Mouse (Mus musculus) heart, embryonic 13.5 days (tissue): Measurements from ENCODE around the gene Npw. TPM values are rescaled to one million over a fixed set of nuclear protein-coding genes. Genes with fewer than 3 reads are reported as not detected.

Experiments
- ATAC-seq: fragments of 200-750 bp; cut with Nextera tagmentation; 2 replicates; pipeline ENCODE4 v1.8.0; 2017; ENCODE audit warnings: moderate TSS enrichment; ENCODE audit not compliant: insufficient number of reproducible peaks, low FRiP score, low TSS enrichment; ENCODE audit errors: extremely low read depth
- H3K27ac ChIP-seq: fragments of 300-500 bp; sonication (generic); replicated peaks from 2 replicates; pipeline ENCODE4 v1.5.1; 2015; ENCODE audit warnings: moderate library complexity, mild to moderate bottlenecking, inconsistent platforms
- H3K27me3 ChIP-seq: fragments of 300-500 bp; sonication (generic); replicated peaks from 2 replicates; pipeline ENCODE4 v1.6.1; 2015; ENCODE audit warnings: mild to moderate bottlenecking, inconsistent platforms
- H3K36me3 ChIP-seq: fragments of 300-500 bp; sonication (generic); 2 replicates; pipeline ENCODE4 v1.6.1; 2015; ENCODE audit warnings: mild to moderate bottlenecking, inconsistent platforms
- H3K4me1 ChIP-seq: fragments of 300-500 bp; sonication (generic); 2 replicates; pipeline ENCODE4 v1.6.1; 2015; ENCODE audit warnings: inconsistent platforms
- H3K4me2 ChIP-seq: fragments of 300-500 bp; sonication (generic); 2 replicates; pipeline ENCODE4 v1.6.1; 2015; ENCODE audit warnings: inconsistent platforms, mild to moderate bottlenecking, moderate library complexity
- H3K4me3 ChIP-seq: fragments of 300-500 bp; sonication (generic); 2 replicates; pipeline ENCODE4 v1.5.1; 2015; ENCODE audit warnings: moderate library complexity, mild to moderate bottlenecking, inconsistent platforms
- H3K9ac ChIP-seq: fragments of 300-500 bp; sonication (generic); 2 replicates; pipeline ENCODE4 v1.6.1; 2015; ENCODE audit warnings: inconsistent platforms, mild to moderate bottlenecking, moderate library complexity
- H3K9me3 ChIP-seq: fragments of 300-500 bp; sonication (generic); 2 replicates; pipeline ENCODE4 v1.6.1; 2016; ENCODE audit warnings: inconsistent platforms
- WGBS: fragments of 180-500 bp; shearing (Covaris S2); methylation state at CpG from one replicate; pipeline ENCODE4 v1.1.7; 2015; ENCODE audit warnings: mixed read lengths; 5-methylcytosine and 5-hydroxymethylcytosine counted together
- polyA plus RNA-seq: library from polyadenylated mRNA; unstranded; fragments of >200 nt; fragmentation: Nextera tagmentation; extraction: Ambion mirVana; gene quantifications from 2 replicates; pipeline ENCODE4 v1.2.1, GENCODE M21; 2015

The Npw gene
- polyA plus RNA-seq, 1 experiment from 2014 or later, result not detected

DNA sequence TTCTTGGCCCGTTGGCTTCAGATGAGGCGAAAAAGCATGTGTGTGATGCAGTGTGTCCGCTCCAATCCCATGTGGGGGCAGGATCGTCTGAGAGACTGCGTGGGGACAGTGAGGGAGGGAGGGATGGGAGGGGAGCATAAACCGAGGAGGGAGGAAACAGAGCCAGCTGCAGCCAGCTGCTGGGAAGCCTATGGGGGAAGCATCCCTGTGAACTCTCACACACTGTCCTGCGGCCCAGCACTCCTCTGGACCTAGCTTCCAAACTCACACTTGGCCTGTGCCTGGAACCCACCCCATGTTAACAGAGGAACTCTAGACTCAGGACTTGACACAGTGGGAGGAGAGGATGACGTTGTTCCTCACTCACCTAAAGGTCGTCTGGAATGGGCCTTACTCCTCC is 19.4 kb downstream of the Npw start:
- 61% methylated on average over 9 of the region's 9 CpGs for WGBS
- no peak for ATAC-seq
- H3K4me1 ChIP-seq, result peaks cover 51% of the 10 kb centered on the region
- no peak overlapping the region for H3K4me2 ChIP-seq
- H3K4me3 ChIP-seq, result no peak overlapping the region
- H3K9me3 ChIP-seq, result no peaks in the 10 kb centered on the region
- H3K27me3 ChIP-seq, result peaks cover 73% of the 10 kb centered on the region
- H3K36me3 ChIP-seq, result peaks cover 48% of the 10 kb centered on the region
- peak overlapping the region; percentile 68 for H3K27ac ChIP-seq
- no peak overlapping the region for H3K9ac ChIP-seq

DNA sequence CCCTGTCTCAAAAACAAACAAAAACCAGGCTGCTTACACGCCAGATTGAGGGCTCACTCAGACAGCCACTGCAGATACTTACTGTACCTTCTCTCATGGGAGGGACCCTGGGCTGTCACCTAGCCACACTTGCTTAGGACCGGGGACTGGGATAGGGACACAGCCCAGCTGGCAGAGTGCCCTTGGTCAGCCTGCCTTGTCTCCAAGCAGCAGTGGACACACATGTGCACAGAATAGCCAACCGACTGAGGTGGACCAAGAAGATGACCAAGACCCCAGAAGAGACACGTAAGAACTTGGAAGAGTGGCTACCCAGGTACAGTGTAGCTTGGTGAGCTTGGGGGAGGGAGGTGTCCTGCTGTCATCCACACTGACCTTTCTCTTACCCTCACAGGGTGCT is 20.0 kb downstream of the Npw start:
- Histone ChIP-seq H3K36me3 (peaks cover 46% of the 10 kb centered on the region), H3K4me2 (no peak overlapping the region), H3K9ac (no peak overlapping the region), H3K4me3 (no peak overlapping the region), H3K27me3 (peaks cover 72% of the 10 kb centered on the region), H3K9me3 (no peaks in the 10 kb centered on the region), H3K4me1 (peaks cover 52% of the 10 kb centered on the region), H3K27ac (peak overlapping the region; percentile 68)
- 74% methylated on average over 4 of the region's 4 CpGs for WGBS
- ATAC-seq, result no peak

DNA sequence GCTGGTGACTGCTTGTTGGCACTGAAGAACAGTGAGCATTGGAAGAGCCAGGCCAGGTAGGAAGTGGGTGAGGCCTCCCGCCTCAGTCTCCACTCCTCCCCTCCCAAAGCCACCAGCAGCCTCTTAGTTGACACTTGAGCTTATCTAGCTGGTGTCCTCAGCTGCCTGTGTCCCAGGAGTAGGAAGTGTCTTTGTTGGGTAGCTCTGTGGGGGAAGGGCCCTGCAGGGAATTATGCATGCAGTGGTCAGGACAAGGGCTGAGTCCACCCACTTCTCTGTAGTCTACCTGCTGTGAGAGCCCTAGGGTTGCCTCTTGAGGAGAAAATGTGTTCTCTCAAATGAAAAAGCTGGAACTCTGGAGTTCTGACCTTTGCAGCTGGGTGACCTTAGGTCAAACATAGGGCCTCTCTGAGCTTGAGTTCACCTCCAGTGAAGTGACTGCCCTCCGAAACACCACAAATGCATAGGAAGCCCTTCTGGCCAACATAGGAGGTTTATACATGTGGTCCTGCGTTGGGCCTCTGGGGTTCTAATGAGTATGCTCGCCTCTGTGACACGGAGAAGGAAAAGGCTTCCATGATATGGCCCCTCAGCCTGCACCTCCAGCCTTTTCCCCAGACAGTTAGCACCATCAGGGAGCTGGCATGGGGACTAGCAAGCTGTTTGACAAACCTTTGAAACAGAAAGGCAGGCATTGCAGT is 21.3 kb downstream of the Npw start:
- no peak for ATAC-seq
- Histone ChIP-seq H3K9me3 (no peaks in the 10 kb centered on the region), H3K27me3 (peaks cover 59% of the 10 kb centered on the region), H3K4me3 (no peak overlapping the region), H3K27ac (no peak overlapping the region), H3K9ac (0 out of 2 replicates have a peak overlapping the region, but pooled peaks have one; percentile 14), H3K36me3 (peaks cover 34% of the 10 kb centered on the region), H3K4me2 (no peak overlapping the region), H3K4me1 (peaks cover 59% of the 10 kb centered on the region)
- 56% methylated on average over 5 of the region's 5 CpGs for WGBS

DNA sequence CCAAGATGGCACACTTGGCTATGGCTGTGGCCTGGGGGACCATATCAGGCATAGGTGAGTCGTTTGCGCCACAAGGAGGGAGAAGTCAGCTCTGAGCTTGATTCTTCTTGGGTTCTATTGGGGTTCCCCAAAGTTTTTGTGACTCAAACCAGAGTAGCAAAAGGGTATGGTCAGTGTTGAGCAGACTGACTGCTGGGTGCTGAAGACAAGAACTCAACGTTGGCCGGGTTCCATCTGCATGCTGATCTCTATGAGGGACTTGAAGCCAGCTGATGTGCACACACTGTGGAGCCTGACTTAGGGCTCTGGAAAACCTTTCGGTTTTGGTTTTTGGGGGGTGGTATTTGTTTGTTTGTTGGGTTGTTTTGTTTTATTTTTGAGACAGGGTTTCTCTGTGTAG is 22.6 kb downstream of the Npw start:
- Histone ChIP-seq H3K27me3 (peaks cover 50% of the 10 kb centered on the region), H3K9ac (no peak overlapping the region), H3K9me3 (no peaks in the 10 kb centered on the region), H3K36me3 (peaks cover 30% of the 10 kb centered on the region), H3K4me1 (peaks cover 64% of the 10 kb centered on the region), H3K27ac (no peak overlapping the region), H3K4me3 (no peak overlapping the region), H3K4me2 (no peak overlapping the region)
- 86% methylated on average over 5 of the region's 5 CpGs for WGBS
- no peak for ATAC-seq

DNA sequence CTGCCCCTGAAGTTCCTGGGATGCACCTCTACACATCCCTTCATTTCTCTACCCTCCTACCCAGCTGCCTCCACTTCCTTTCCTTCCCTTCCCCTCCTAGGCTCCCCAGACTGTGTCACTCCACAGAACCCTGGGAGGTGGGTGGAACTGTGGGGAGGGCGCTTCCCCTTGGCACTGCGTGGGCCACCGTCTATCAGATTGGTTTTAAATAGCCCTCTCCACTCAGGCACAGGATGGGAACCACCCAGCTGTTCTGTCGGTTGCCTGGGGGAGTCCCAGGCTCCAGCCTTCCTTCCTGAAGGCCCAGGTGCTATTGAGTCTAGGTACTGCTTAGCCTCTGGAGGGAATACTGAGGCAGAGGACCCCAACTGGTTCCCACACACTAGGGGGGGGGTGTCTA is 23.2 kb downstream of the Npw start:
- peaks cover 60% of the 10 kb centered on the region for H3K4me1 ChIP-seq
- no peak overlapping the region for H3K9ac ChIP-seq
- no peak overlapping the region for H3K27ac ChIP-seq

DNA sequence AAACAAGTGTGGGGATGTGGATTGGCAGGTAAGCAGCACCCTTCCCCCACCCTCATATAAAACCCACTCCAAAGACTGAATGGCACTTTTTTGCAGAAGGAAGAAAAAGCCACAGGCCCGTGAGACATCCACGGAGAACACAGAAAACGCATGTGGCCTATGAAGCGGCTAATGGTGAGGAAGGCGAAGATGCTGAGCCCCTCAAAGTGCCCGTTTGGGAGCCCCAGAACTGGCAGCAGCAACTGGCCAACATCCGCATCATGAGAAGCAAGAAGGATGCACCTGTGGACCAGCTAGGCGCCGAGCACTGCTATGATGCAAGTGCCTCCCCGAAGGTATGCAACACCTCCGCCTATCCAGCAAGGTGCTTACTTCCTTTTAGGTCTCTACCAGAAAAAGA is 24.4 kb downstream of the Npw start:
- H3K9ac ChIP-seq, result peak overlapping the region; percentile 86
- peaks cover 32% of the 10 kb centered on the region for H3K36me3 ChIP-seq
- H3K9me3 ChIP-seq, result no peaks in the 10 kb centered on the region
- H3K27ac ChIP-seq, result peak overlapping the region; percentile 92
- H3K4me2 ChIP-seq, result peak overlapping the region; percentile 96; the same call in 1 of the 2 replicates
- peaks cover 41% of the 10 kb centered on the region for H3K27me3 ChIP-seq
- no peak for ATAC-seq
- H3K4me3 ChIP-seq, result no peak overlapping the region
- 90% methylated on average over 11 of the region's 11 CpGs for WGBS
- peaks cover 49% of the 10 kb centered on the region for H3K4me1 ChIP-seq

More for the DNA sequence above, 23.2 kb downstream of the Npw start:
- ATAC-seq, result no peak
- Histone ChIP-seq H3K4me2 (no peak overlapping the region), H3K9me3 (no peaks in the 10 kb centered on the region), H3K36me3 (peaks cover 30% of the 10 kb centered on the region), H3K4me3 (no peak overlapping the region), H3K27me3 (peaks cover 50% of the 10 kb centered on the region)
- 45% methylated on average over 4 of the region's 4 CpGs for WGBS

DNA sequence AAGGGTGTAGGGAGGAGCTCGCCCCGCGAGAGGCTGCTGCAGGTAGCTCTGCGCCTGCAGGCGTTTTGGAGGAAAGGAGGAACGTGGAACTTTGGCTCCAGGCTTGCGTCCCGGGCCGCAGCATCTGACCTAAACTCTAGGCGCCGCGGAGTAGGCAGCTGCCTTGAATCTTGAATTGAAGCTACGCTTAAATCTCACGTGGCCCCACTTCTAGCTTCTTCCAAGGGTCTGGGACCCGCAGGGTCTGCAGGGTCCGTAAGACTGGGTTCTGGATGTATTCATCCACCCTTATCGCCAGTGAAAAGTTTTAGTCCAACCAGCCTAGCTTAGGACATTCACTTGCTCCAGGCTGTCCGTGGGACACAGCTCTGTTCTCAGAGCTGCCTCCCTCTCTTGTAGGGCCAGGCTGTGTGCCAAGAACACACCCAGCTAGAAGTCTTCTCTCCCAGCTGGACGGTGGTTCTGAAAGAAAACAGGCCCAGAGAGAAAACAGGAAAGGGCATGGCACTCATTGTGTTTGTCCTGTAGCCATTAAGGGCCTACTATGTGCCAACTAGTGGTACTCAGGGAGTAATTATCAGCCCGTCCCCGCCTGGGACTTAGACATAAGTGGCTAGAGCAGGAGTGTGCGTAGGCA is 25.3 kb downstream of the Npw start:
- peaks cover 32% of the 10 kb centered on the region for H3K36me3 ChIP-seq
- no peaks in the 10 kb centered on the region for H3K9me3 ChIP-seq
- WGBS, result 9% methylated on average over 22 of the region's 22 CpGs
- no peak for ATAC-seq
- peaks cover 32% of the 10 kb centered on the region for H3K27me3 ChIP-seq
- peak overlapping the region; percentile 68 for H3K4me3 ChIP-seq
- H3K27ac ChIP-seq, result peak overlapping the region; percentile 92
- peak overlapping the region; percentile 86 for H3K9ac ChIP-seq
- peak overlapping the region; percentile 96 for H3K4me2 ChIP-seq
- peaks cover 49% of the 10 kb centered on the region for H3K4me1 ChIP-seq

DNA sequence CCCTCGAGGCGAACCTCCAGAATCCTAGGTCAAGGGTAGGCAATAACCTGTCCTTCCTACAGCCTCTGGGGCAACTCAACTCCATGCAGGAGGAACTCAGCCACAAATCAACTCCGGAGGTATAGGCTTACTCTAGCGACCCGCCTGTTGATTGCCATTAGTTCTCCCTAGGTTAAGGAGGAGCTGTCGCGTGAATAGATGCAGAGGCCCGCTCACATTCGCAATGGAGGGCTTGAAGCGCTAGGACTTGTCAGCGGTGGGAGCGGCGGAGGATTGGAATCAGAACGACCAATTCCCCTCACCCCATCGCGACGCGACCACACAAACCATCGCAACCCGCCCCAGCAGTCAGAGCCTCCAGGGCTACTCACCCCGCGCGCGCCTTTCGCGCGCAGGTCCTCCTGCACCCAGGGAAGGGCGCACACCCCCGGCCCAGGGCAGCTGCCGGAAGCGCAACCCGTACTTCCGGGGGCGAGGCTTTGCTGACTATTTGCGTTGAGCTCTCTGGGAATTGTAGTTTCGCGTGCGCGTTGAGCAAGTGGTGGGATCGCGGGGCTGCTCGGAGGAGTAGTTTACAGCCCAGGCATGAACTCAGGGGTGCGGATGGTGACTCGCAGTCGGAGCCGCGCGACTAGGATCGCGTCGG is 26.0 kb downstream of the Npw start, which contains the start of the genes Tsc2 and Nthl1:
Gene Tsc2 (minus strand): TSS at position 464 of the 646 bp plus-strand sequence.
Gene Nthl1 (plus strand): TSS at position 514 of the 646 bp plus-strand sequence.
- 0 out of 2 replicates have a peak, but pooled peaks have one; percentile 32 for ATAC-seq
- Histone ChIP-seq H3K27me3 (peaks cover 27% of the 10 kb centered on the region), H3K27ac (peak within 1 kb of the TSS; percentile 92), H3K4me1 (peaks cover 46% of the 10 kb centered on the region), H3K4me2 (peak within 1 kb of the TSS; percentile 96), H3K4me3 (peak within 1 kb of the TSS; percentile 68), H3K36me3 (peaks cover 38% of the 10 kb centered on the region), H3K9me3 (no peaks in the 10 kb centered on the region), H3K9ac (peak within 1 kb of the TSS; percentile 86)
- 1% methylated on average over 51 of the region's 51 CpGs for WGBS

DNA sequence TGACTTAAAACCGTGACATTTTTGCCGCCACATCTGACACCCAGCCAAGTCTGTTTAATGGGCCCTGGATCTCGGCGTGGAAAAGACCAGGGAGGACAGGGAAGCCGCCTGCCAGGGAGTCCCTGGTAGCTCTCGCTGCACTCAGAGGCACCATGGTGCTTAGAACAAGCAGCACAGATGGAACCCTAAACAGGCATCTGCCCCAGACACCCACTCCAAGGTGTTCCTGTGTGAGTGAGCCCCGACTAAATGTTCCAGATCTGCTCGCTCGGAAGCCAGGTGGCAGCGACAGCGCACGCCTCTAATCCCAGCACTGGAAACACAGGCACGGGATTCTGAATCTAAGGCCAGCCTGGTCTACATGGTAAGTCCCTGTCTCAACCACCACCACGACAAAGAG is 28.2 kb downstream of the Npw start:
- 84% methylated on average over 14 of the region's 14 CpGs for WGBS
- ATAC-seq, result no peak

GRCm38 (mm10) chr17:24628646-24629045 is 29.6 kb downstream of the Npw start:
- peaks cover 75% of the 10 kb centered on the region for H3K36me3 ChIP-seq
- H3K27me3 ChIP-seq, result no peaks in the 10 kb centered on the region
- peaks cover 21% of the 10 kb centered on the region for H3K4me1 ChIP-seq
- H3K4me2 ChIP-seq, result no peak overlapping the region
- no peak overlapping the region for H3K4me3 ChIP-seq
- 18% methylated on average over 5 of the region's 5 CpGs for WGBS
- no peak overlapping the region for H3K9ac ChIP-seq
- H3K9me3 ChIP-seq, result no peaks in the 10 kb centered on the region
- H3K27ac ChIP-seq, result no peak overlapping the region
- no peak for ATAC-seq

More for the DNA sequence above, 28.2 kb downstream of the Npw start:
- no peak overlapping the region for H3K27ac ChIP-seq
- peaks cover 12% of the 10 kb centered on the region for H3K27me3 ChIP-seq
- H3K4me3 ChIP-seq, result no peak overlapping the region
- H3K4me2 ChIP-seq, result no peak overlapping the region
- peaks cover 61% of the 10 kb centered on the region for H3K36me3 ChIP-seq
- H3K9ac ChIP-seq, result no peak overlapping the region
- no peaks in the 10 kb centered on the region for H3K9me3 ChIP-seq
- peaks cover 30% of the 10 kb centered on the region for H3K4me1 ChIP-seq

- H3K9ac ChIP-seq, result no peak overlapping the region
- WGBS, result 91% methylated on average over 8 of the region's 8 CpGs
- H3K4me1 ChIP-seq, result peaks cover 4% of the 10 kb centered on the region
- ATAC-seq, result no peak
- H3K36me3 ChIP-seq, result peaks cover 99% of the 10 kb centered on the region
- no peak overlapping the region for H3K4me2 ChIP-seq
- no peak overlapping the region for H3K27ac ChIP-seq
- H3K9me3 ChIP-seq, result no peaks in the 10 kb centered on the region
- H3K27me3 ChIP-seq, result no peaks in the 10 kb centered on the region
- H3K4me3 ChIP-seq, result no peak overlapping the region
These were observed 32.8 kb downstream of the Npw start for GRCm38 (mm10) chr17:24625472-24625871.
